Mouse (Mus musculus): ENCODE measurements at regions not wholly inside any gene's neighbourhood (a gene's known extent, or its start where the extent isn't known, plus 50 kb on each side); places are given as distances from the start of the nearest gene placed in this dataset.
A peak's percentile ranks its signal among the peaks of the same experiment; 100 is the strongest.

DNA sequence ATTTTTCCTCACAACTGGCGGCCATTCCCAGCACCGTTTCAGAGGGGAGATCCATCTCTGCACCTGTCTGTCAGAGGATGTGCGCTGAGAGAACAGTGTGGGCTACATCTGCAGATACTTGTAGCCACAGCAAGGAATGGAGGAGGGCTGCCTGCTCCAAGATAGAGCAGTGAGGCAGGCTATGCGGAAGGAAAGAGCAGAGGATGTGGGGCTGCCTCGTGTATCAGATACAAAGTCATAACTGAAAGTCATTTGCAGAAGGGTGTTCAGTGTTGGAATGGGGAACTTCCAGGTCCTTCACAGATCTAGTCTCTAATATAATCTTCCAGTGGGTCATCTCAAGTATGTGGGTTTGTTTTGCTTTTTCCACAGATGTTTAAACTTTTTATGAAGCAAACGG, 531.0 kb downstream of the Etnk1 start:
- DNase-seq (ENCODE audit: low read depth) = no peak
- no peak for TF ChIP-seq CTCF (IDR thresholded peaks at IDR 0.05; ENCODE audit: borderline replicate concordance, extremely low read depth, insufficient read depth, insufficient read length)
- no peak for TF ChIP-seq POLR2A (IDR thresholded peaks at IDR 0.05; ENCODE audit: borderline replicate concordance, extremely low read depth, insufficient read depth, insufficient read length, poor library complexity, severe bottlenecking)

- DNase-seq (ENCODE audit: low read depth) = no peak
- TF ChIP-seq CTCF (IDR thresholded peaks at IDR 0.05; ENCODE audit: borderline replicate concordance, extremely low read depth, insufficient read depth, insufficient read length) = no peak
- TF ChIP-seq POLR2A (IDR thresholded peaks at IDR 0.05; ENCODE audit: borderline replicate concordance, extremely low read depth, insufficient read depth, insufficient read length, poor library complexity, severe bottlenecking) = no peak
Observed at GRCm38 (mm10) chr6:143703984-143704383, 537.0 kb downstream of the Etnk1 start.

DNA sequence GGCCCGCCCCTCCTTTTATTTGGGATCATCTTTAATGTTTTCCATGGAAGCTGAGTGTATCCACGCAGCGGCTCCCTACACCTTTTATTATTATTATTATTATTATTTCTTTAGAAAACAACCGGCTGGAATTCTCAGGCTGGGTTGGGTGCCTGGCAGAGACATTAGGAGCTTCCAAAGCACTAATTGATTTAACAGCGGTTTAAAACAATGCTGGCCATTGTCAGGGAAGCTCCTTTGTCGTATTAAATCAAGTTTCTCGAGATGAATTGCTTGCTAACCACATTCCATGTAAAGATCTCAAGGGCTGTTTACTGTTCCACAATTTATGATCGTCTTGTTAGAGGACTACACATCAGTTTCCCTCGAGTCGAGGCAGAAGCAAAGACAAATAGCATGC, 539.4 kb downstream of the Etnk1 start:
- DNase-seq (ENCODE audit: low read depth) = no peak
- no peak for TF ChIP-seq CTCF (IDR thresholded peaks at IDR 0.05; ENCODE audit: borderline replicate concordance, extremely low read depth, insufficient read depth, insufficient read length)
- no peak for TF ChIP-seq POLR2A (IDR thresholded peaks at IDR 0.05; ENCODE audit: borderline replicate concordance, extremely low read depth, insufficient read depth, insufficient read length, poor library complexity, severe bottlenecking)

DNA sequence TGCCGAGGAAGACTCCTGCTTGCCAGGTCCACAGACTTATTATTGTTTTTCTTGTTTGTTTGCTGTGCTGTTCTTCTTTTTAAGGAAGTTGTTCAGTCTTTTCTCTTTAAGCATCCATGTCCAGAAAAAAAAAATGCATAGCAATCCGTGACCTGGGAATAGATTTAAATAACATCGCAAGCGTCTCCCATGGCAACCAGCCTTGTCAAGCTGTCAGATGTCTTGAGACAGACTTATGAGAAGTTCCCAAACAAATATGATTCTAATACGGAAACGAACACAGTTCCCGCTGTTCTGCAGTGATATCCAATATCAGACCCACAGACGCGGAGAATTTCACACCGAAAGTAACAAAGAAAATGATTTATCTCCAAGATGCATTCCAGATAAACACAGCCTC, 547.4 kb downstream of the Etnk1 start:
- TF ChIP-seq POLR2A (IDR thresholded peaks at IDR 0.05; ENCODE audit: borderline replicate concordance, extremely low read depth, insufficient read depth, insufficient read length, poor library complexity, severe bottlenecking) = no peak
- no peak for TF ChIP-seq CTCF (IDR thresholded peaks at IDR 0.05; ENCODE audit: borderline replicate concordance, extremely low read depth, insufficient read depth, insufficient read length)
- DNase-seq (ENCODE audit: low read depth) = peak; percentile 53

- TF ChIP-seq CTCF (IDR thresholded peaks at IDR 0.05; ENCODE audit: borderline replicate concordance, extremely low read depth, insufficient read depth, insufficient read length) = no peak
- TF ChIP-seq POLR2A (IDR thresholded peaks at IDR 0.05; ENCODE audit: borderline replicate concordance, extremely low read depth, insufficient read depth, insufficient read length, poor library complexity, severe bottlenecking) = no peak
- no peak for DNase-seq (ENCODE audit: low read depth)
Observed at GRCm38 (mm10) chr6:143750074-143750473, 583.1 kb downstream of the Etnk1 start.

DNA sequence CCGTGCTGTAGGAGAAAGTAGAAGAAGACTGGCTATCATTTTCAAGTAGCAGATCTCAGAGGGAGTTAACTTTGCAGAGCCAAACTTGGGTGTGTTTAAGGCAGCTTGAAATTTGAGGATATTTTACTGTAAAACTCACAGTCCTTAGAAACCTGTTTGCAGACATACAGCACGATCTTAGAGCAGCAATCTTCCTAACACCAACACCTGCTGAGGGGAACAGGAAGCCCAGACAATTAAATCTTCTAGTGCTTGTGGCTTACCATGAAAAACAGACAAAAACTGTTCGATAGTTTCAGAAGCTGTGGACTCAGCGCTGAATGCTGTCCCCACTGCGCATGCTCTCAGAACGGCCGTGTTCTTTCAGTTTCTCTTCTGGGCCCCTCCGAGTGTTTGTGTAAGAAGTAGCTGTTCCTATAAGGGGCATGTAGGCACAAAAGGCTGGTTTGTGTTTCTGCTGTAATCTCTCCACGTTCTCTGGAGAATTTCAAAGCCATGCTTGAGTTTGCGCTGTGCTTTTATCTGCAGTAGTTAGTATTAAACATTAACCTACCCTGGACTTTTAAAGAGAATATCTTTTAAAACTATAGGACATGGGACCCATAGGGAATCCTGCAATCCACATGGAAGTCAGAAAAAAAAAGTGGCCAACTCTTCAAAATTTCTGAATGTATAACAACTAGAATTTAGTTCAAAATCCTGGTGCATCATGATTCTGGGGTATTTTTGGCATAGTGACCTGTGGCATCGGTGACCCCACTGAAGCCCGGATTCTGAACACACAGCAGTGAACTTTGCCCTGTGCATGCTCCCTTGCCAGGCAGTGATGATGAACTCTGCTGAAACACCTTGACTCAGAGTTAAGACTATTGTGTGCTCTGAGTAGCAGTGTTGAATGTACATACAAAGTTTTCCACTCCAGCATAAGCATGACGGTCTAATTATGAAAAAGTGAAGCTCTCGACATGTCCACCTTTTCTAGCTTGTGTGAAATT, 584.4 kb downstream of the Etnk1 start:
- TF ChIP-seq CTCF (IDR thresholded peaks at IDR 0.05; ENCODE audit: borderline replicate concordance, extremely low read depth, insufficient read depth, insufficient read length) (no peak), POLR2A (IDR thresholded peaks at IDR 0.05; ENCODE audit: borderline replicate concordance, extremely low read depth, insufficient read depth, insufficient read length, poor library complexity, severe bottlenecking) (no peak)
- peak; percentile 44 for DNase-seq (ENCODE audit: low read depth)

- DNase-seq (ENCODE audit: low read depth) = no peak
- TF ChIP-seq POLR2A (IDR thresholded peaks at IDR 0.05; ENCODE audit: borderline replicate concordance, extremely low read depth, insufficient read depth, insufficient read length, poor library complexity, severe bottlenecking) (no peak), CTCF (IDR thresholded peaks at IDR 0.05; ENCODE audit: borderline replicate concordance, extremely low read depth, insufficient read depth, insufficient read length) (no peak)
Observed at GRCm38 (mm10) chr6:143757462-143757861, 590.4 kb downstream of the Etnk1 start.

- DNase-seq (ENCODE audit: low read depth) = no peak
- TF ChIP-seq CTCF (IDR thresholded peaks at IDR 0.05; ENCODE audit: borderline replicate concordance, extremely low read depth, insufficient read depth, insufficient read length) (no peak), POLR2A (IDR thresholded peaks at IDR 0.05; ENCODE audit: borderline replicate concordance, extremely low read depth, insufficient read depth, insufficient read length, poor library complexity, severe bottlenecking) (no peak)
Observed at GRCm38 (mm10) chr6:143768115-143768514, 601.1 kb downstream of the Etnk1 start.

All from brain, embryonic 14.5 days (tissue).